Mouse (Mus musculus): ENCODE measurements around the gene Glis1. TPM values are rescaled to one million over a fixed set of nuclear protein-coding genes. Genes with fewer than 3 reads are reported as not detected.

Gene Glis1
- polyA plus RNA-seq, 2 experiments, result 9.0 to 10.0 TPM

DNA sequence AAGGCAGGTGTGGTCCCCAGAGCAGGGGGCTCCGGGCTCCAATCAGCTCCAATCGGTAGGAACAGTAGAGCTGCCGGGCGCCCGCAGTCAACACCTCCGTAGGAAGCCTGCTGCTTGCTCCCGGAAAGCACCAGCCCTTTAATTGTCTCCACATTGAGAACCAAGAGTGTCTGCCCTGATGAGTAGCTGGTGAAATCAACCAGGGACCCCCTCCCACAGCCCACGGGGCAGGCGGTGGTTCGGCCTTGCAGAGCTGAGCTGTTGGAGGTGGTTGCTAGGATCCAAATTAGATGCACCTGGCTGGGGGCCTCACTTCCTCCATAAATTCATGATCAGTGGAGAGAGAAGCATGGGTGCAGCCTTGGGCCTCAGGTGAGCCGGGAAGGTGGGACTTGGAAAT is 146.5 kb downstream of the Glis1 start:
- Histone ChIP-seq H3K9me3 (ENCODE audit: control insufficient read depth, low read length) (no peaks in the 10 kb centered on the region), H3K27me3 (ENCODE audit: control insufficient read depth, insufficient read depth, low read length) (no peaks in the 10 kb centered on the region), H3K36me3 (ENCODE audit: control insufficient read depth, insufficient read depth, low read length) (no peaks in the 10 kb centered on the region), H3K27ac (replicated peaks; ENCODE audit: low read depth, low read length) (no peak overlapping the region), H3K9ac (ENCODE audit: low read depth, low read length, severe bottlenecking) (no peak overlapping the region), H3K4me1 (ENCODE audit: control insufficient read depth, insufficient read depth, low read length) (peaks cover 21% of the 10 kb centered on the region), H3K4me2 (replicated peaks; ENCODE audit: low read depth, low read length, severe bottlenecking) (no peak overlapping the region), H3K4me3 (replicated peaks; ENCODE audit: low read length) (no peak overlapping the region)
- WGBS, result 22% methylated on average over 11 of the region's 11 CpGs
- TF ChIP-seq POLR2A (IDR thresholded peaks at IDR 0.05; ENCODE audit: borderline replicate concordance, extremely low read depth, insufficient read depth, insufficient read length), result no peak
- DNase-seq (ENCODE audit: low spot score) (no peak), ATAC-seq (ENCODE audit: low FRiP score, low read depth) (no peak)

DNA sequence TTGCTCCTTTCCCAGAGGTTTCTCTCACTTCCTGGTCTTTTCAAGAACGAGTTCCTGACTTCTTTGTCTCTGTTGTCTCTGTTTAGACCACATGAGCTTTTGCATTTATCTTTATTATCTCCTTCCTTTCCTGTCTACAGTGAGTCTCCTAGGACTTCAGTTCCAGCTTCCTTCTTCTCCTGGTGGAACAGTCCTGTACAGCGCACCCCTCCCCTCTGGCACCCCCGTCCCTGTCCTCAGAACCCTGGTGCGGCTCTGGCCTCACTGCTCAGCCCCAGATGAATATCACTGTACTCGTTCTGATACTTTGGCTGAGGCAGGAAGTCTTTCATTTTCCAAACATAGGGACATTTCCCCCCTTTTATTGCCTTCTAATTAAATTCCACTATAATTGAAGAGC is 152.0 kb downstream of the Glis1 start:
- no peaks in the 10 kb centered on the region for H3K9me3 ChIP-seq (ENCODE audit: control insufficient read depth, low read length)
- TF ChIP-seq POLR2A (IDR thresholded peaks at IDR 0.05; ENCODE audit: borderline replicate concordance, extremely low read depth, insufficient read depth, insufficient read length), result no peak
- ATAC-seq (ENCODE audit: low FRiP score, low read depth), result no peak
- H3K36me3 ChIP-seq (ENCODE audit: control insufficient read depth, insufficient read depth, low read length), result no peaks in the 10 kb centered on the region
- no peak overlapping the region for H3K4me2 ChIP-seq (replicated peaks; ENCODE audit: low read depth, low read length, severe bottlenecking)
- H3K4me3 ChIP-seq (replicated peaks; ENCODE audit: low read length), result no peak overlapping the region
- no peak overlapping the region for H3K9ac ChIP-seq (ENCODE audit: low read depth, low read length, severe bottlenecking)
- no peak for DNase-seq (ENCODE audit: low spot score)
- no peaks in the 10 kb centered on the region for H3K27me3 ChIP-seq (ENCODE audit: control insufficient read depth, insufficient read depth, low read length)
- peaks cover 19% of the 10 kb centered on the region for H3K4me1 ChIP-seq (ENCODE audit: control insufficient read depth, insufficient read depth, low read length)
- no peak overlapping the region for H3K27ac ChIP-seq (replicated peaks; ENCODE audit: low read depth, low read length)
- 42% methylated on average over 5 of the region's 5 CpGs for WGBS

DNA sequence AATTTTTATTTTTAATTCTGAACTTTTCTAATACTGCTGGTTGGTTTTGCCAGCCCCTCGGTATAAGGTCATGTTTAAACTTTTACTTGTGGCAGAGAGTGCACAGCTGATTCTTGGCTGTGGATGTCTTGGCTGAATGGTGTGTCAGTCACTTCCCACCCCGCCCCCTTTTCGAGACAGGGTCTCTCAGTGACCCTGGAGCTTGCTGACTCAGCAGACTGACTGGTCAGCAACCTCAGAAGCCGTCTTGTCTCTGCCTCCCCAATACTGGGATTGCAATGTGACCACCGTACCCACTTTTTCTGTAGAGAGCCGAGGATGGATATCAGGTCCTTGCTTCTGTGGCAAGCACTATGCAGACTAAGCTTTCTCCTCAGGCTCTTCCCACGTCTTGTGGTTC is 154.2 kb downstream of the Glis1 start:
- DNase-seq (ENCODE audit: low spot score) (no peak), ATAC-seq (ENCODE audit: low FRiP score, low read depth) (no peak)
- no peaks in the 10 kb centered on the region for H3K27me3 ChIP-seq (ENCODE audit: control insufficient read depth, insufficient read depth, low read length)
- WGBS, result 85% methylated on average over 7 of the region's 7 CpGs
- no peak overlapping the region for H3K4me3 ChIP-seq (replicated peaks; ENCODE audit: low read length)
- TF ChIP-seq POLR2A (IDR thresholded peaks at IDR 0.05; ENCODE audit: borderline replicate concordance, extremely low read depth, insufficient read depth, insufficient read length), result no peak
- H3K9me3 ChIP-seq (ENCODE audit: control insufficient read depth, low read length), result no peaks in the 10 kb centered on the region
- peaks cover 22% of the 10 kb centered on the region for H3K4me1 ChIP-seq (ENCODE audit: control insufficient read depth, insufficient read depth, low read length)
- H3K36me3 ChIP-seq (ENCODE audit: control insufficient read depth, insufficient read depth, low read length), result no peaks in the 10 kb centered on the region
- H3K9ac ChIP-seq (ENCODE audit: low read depth, low read length, severe bottlenecking), result no peak overlapping the region
- no peak overlapping the region for H3K27ac ChIP-seq (replicated peaks; ENCODE audit: low read depth, low read length)
- H3K4me2 ChIP-seq (replicated peaks; ENCODE audit: low read depth, low read length, severe bottlenecking), result no peak overlapping the region

DNA sequence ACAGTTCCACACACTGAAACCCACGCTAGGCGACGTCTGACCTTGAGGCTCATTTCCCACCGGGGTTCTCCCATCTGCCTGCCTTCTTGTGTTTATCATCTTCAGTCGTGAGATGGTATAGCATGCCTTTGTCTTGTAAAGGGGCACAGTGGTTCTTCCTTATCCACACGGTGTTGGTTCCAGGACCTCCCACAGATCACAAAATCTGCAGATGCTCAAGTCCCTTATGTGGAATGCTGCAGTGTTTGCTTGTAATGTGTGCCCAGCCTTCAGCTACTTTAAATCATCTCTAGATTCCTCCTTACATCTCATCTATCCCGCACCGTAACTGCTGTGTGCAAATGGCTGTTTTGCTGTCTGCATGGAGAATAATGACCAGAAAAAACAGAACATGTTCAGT is 154.7 kb downstream of the Glis1 start:
- no peaks in the 10 kb centered on the region for H3K27me3 ChIP-seq (ENCODE audit: control insufficient read depth, insufficient read depth, low read length)
- DNase-seq (ENCODE audit: low spot score), result no peak
- no peaks in the 10 kb centered on the region for H3K36me3 ChIP-seq (ENCODE audit: control insufficient read depth, insufficient read depth, low read length)
- H3K4me3 ChIP-seq (replicated peaks; ENCODE audit: low read length), result no peak overlapping the region
- TF ChIP-seq POLR2A (IDR thresholded peaks at IDR 0.05; ENCODE audit: borderline replicate concordance, extremely low read depth, insufficient read depth, insufficient read length), result no peak
- no peak overlapping the region for H3K9ac ChIP-seq (ENCODE audit: low read depth, low read length, severe bottlenecking)
- no peak for ATAC-seq (ENCODE audit: low FRiP score, low read depth)
- H3K4me1 ChIP-seq (ENCODE audit: control insufficient read depth, insufficient read depth, low read length), result peaks cover 22% of the 10 kb centered on the region
- WGBS, result 71% methylated on average over 8 of the region's 8 CpGs
- no peak overlapping the region for H3K4me2 ChIP-seq (replicated peaks; ENCODE audit: low read depth, low read length, severe bottlenecking)
- H3K9me3 ChIP-seq (ENCODE audit: control insufficient read depth, low read length), result no peaks in the 10 kb centered on the region
- no peak overlapping the region for H3K27ac ChIP-seq (replicated peaks; ENCODE audit: low read depth, low read length)

DNA sequence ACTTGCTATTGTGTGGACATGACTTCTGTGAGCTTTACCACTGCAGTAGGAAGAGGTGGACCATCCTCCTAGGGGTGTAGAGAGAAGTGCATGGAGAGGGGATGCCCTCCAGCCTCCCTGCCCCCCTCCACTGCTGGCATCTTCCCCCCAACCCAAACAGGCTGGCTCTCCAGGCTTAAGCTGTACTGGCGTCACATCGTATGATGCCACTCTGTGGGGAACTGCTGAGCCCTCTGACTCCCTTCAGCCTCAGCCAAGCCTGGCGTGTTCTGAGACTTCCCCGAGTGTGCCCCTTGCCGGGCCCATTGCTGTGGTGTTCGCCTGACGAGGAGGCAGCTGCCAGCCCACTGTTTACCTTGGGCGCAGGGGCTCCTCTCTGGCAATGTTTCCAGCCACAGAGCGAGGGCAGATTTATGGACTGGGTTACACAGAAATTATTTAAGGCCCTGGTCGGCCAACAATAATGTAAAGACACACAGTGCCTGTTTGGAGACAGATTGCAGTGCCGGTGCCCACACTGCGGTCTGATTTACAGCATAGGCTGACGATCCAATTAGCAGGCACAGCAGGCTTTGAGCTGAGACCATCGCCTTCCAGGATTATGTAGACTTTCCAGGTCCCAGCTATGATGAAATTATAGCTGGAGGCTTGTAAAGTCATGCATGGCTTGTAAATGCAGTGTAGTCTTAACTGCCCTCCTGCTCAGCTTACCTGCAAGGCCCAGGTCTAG is 156.6 kb downstream of the Glis1 start:
- H3K4me1 ChIP-seq (ENCODE audit: control insufficient read depth, insufficient read depth, low read length), result peaks cover 25% of the 10 kb centered on the region
- no peaks in the 10 kb centered on the region for H3K36me3 ChIP-seq (ENCODE audit: control insufficient read depth, insufficient read depth, low read length)
- no peak for TF ChIP-seq POLR2A (IDR thresholded peaks at IDR 0.05; ENCODE audit: borderline replicate concordance, extremely low read depth, insufficient read depth, insufficient read length)
- H3K27me3 ChIP-seq (ENCODE audit: control insufficient read depth, insufficient read depth, low read length), result no peaks in the 10 kb centered on the region
- peak; percentile 79 for ATAC-seq (ENCODE audit: low FRiP score, low read depth)
- H3K9ac ChIP-seq (ENCODE audit: low read depth, low read length, severe bottlenecking), result 0 out of 2 replicates have a peak overlapping the region, but pooled peaks have one; percentile 21
- H3K4me2 ChIP-seq (replicated peaks; ENCODE audit: low read depth, low read length, severe bottlenecking), result no peak overlapping the region
- H3K27ac ChIP-seq (replicated peaks; ENCODE audit: low read depth, low read length), result peak overlapping the region; percentile 70
- H3K9me3 ChIP-seq (ENCODE audit: control insufficient read depth, low read length), result no peaks in the 10 kb centered on the region
- no peak overlapping the region for H3K4me3 ChIP-seq (replicated peaks; ENCODE audit: low read length)
- DNase-seq (ENCODE audit: low spot score), result peak; percentile 63
- 10% methylated on average over 14 of the region's 14 CpGs for WGBS
